Mouse (Mus musculus) T-helper 2 cell (primary cell): ENCODE results near the gene Hspa4.

Source experiments
- in situ Hi-C: fragments of 300-600 bp; cut with MboI, MseI; formaldehyde crosslinking; loops from one replicate; pipeline ENCODE4 v1.15.1; 2025; ENCODE audit warnings: high pct_unique_total_duplicates

The Hspa4 gene

GRCm38 (mm10) chr11:53254428-53254827, 45.8 kb downstream of the Hspa4 start:
- in situ Hi-C loops, result no loop called here

- in situ Hi-C loops, result no loop called here
Measured at GRCm38 (mm10) chr11:53252186-53253119, 47.8 kb downstream of the Hspa4 start.

- in situ Hi-C loops, result no loop called here
Measured at GRCm38 (mm10) chr11:53250796-53251195, 49.5 kb downstream of the Hspa4 start.

DNA sequence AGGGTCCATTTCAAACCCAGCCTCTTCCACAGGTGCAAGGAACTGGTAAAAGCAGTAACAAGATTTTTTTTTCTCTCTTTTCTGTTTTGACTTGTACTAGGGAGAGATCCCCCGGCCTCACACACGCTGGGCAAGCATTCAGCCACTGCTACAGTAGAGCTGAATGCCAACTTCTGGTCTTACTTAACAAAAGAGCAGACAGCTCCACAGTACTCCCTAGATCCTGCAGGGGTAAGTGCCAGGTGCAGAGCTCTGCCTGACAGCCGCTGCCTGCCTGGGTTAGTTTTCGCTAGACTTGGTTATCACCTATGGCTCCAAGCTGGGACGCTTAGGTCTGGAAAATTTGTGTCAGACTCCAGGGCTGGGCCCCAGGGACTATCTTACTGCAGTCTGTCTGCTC, 50.6 kb downstream of the Hspa4 start:
- in situ Hi-C loops, result no loop called here

- in situ Hi-C loops, result no loop called here
Measured at GRCm38 (mm10) chr11:53245561-53245960, 54.7 kb downstream of the Hspa4 start.

DNA sequence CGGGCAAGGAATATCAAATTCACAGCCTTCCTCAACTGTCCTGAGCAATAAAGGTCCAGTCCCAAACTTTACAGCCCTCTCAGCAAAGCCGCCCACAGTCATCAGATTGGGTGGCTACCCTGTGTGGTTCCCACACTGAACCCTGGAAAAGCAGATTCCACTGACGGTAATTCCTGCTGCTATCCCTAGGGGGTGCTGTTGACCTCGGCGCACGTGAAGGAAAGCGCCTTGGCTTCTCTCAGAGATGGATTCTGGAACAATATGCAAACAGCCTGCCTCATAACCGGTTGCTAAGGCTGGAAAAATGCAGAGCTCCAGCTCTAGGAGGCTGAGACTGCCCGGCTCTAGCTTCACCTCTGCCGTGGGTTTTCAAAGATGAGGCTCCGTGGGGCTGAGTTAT, 57.1 kb downstream of the Hspa4 start:
- in situ Hi-C loops, result no loop called here

DNA sequence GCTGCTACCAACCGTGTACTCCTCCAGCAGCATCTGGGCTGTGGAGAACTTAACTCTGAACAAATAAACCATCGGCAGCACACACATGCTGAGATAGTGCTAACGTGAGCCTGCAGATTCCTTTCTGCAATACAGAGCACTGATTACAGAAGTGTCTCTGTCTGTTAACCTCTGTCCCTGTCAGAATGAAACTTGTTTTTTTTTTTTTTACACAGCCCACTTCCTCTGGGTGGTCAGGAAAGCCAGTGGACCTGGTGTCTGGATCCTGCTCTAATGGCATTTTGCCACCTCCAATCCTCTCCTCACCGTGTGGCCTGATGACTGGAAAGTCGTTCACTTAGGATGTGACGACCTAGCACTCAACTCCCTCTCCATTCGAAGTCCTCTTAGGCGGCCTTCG, 66.7 kb downstream of the Hspa4 start:
- in situ Hi-C loops, result no loop called here

DNA sequence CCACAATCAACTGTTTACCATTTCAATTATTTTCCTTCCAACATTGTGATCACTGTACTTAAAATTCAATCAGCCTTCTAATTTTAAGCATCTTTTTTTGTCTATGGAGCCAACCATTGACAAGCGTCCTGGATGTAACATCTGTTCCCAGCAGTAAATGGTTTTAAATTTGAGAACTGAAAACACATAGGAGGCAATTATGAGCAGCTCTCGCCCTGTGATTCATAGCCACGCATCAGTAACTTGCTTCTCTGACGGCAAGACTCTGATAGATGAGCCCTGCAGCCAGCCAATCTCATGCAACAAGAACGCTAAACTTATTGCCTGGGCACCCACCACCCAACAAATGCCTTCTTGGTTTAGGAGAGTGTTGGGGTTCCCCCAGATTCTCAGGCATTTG, 68.4 kb downstream of the Hspa4 start:
- in situ Hi-C loops, result no loop called here

- in situ Hi-C loops, result no loop called here
Measured at GRCm38 (mm10) chr11:53229011-53229410, 71.2 kb downstream of the Hspa4 start.

- in situ Hi-C loops, result no loop called here
Measured at GRCm38 (mm10) chr11:53210876-53211275, 89.4 kb downstream of the Hspa4 start.
